Mouse (Mus musculus) forebrain, postnatal 0 days (tissue): ENCODE measurements at regions not wholly inside any gene's neighbourhood (a gene's known extent, or its start where the extent isn't known, plus 50 kb on each side); places are given as distances from the start of the nearest gene placed in this dataset.

Source experiments
- ATAC-seq: fragments of 200-750 bp; cut with Nextera tagmentation; 2 replicates; pipeline ENCODE4 v1.8.0; 2017; ENCODE audit warnings: mild to moderate bottlenecking, moderate library complexity
- DNase-seq: peaks from one replicate; pipeline ENCODE4 v3.0.0-alpha.2; 2015
- H3K27ac ChIP-seq: fragments of 300-500 bp; sonication (generic); 2 replicates; pipeline ENCODE4 v1.5.1; 2014; ENCODE audit warnings: low read depth, mild to moderate bottlenecking, antibody characterized with exemption, low read length, moderate library complexity, mixed read lengths
- H3K27me3 ChIP-seq: fragments of 300-500 bp; sonication (generic); 2 replicates; pipeline ENCODE4 v1.6.1; 2014; ENCODE audit warnings: mild to moderate bottlenecking, low read length, mixed read lengths; ENCODE audit not compliant: insufficient read depth
- H3K36me3 ChIP-seq: fragments of 300-500 bp; sonication (generic); 2 replicates; pipeline ENCODE4 v1.6.1; 2014; ENCODE audit warnings: mild to moderate bottlenecking, moderate library complexity; ENCODE audit not compliant: insufficient read depth
- H3K4me1 ChIP-seq: fragments of 300-500 bp; sonication (generic); 2 replicates; pipeline ENCODE4 v1.6.1; 2014; ENCODE audit warnings: antibody characterized with exemption; ENCODE audit not compliant: insufficient read depth
- H3K4me2 ChIP-seq: fragments of 300-500 bp; sonication (generic); 2 replicates; pipeline ENCODE4 v1.6.1; 2014; ENCODE audit warnings: low read depth, mild to moderate bottlenecking, moderate library complexity
- H3K4me3 ChIP-seq: fragments of 300-500 bp; sonication (generic); 2 replicates; pipeline ENCODE4 v1.5.1; 2014; ENCODE audit warnings: low read depth, low read length, mixed read lengths
- H3K9ac ChIP-seq: fragments of 300-500 bp; sonication (generic); 2 replicates; pipeline ENCODE4 v1.6.1; 2014; ENCODE audit warnings: mild to moderate bottlenecking
- H3K9me3 ChIP-seq: fragments of 300-500 bp; sonication (generic); 2 replicates; pipeline ENCODE4 v1.6.1; 2016; ENCODE audit warnings: low read length
- CTCF ChIP-seq: sonication (generic); IDR thresholded peaks from 2 replicates; pipeline ENCODE4 v1.5.1; 2016; ENCODE audit warnings: antibody characterized with exemption, control low read depth, low read depth
- WGBS: fragments of 180-500 bp; shearing (Covaris S2); extraction: QIAGEN DNeasy Blood & Tissue Kit; methylation state at CpG from one replicate; pipeline ENCODE4 v1.1.7; 2014; 5-methylcytosine and 5-hydroxymethylcytosine counted together

DNA sequence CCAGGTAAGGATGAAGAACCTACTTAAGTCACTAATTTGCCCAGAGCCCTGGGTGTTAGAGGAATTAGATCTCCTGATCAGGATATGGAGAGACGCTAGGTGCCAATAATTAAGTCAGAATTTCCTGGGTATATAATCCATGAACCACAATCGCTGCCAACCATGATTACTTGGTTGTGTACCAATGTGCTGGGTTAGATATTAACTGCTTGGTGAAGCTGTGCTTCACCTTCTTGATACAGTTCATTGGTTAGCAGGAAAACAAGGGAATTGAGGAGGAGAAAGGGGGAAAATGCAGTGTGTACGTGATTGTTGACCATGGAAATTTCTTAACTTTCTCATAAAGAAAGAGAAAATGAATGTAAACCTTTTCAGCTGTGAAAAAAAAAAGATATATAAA, 961.7 kb upstream of the Slc39a10 start:
- H3K4me3 ChIP-seq = no peak overlapping the region
- TF ChIP-seq CTCF = no peak
- H3K4me1 ChIP-seq = no peaks in the 10 kb centered on the region
- no peak overlapping the region for H3K9ac ChIP-seq
- no peaks in the 10 kb centered on the region for H3K9me3 ChIP-seq
- ATAC-seq = no peak
- H3K27ac ChIP-seq = no peak overlapping the region
- no peaks in the 10 kb centered on the region for H3K36me3 ChIP-seq
- 96% methylated on average over 3 of the region's 3 CpGs for WGBS
- H3K27me3 ChIP-seq = no peaks in the 10 kb centered on the region
- no peak overlapping the region for H3K4me2 ChIP-seq
- no peak for DNase-seq

DNA sequence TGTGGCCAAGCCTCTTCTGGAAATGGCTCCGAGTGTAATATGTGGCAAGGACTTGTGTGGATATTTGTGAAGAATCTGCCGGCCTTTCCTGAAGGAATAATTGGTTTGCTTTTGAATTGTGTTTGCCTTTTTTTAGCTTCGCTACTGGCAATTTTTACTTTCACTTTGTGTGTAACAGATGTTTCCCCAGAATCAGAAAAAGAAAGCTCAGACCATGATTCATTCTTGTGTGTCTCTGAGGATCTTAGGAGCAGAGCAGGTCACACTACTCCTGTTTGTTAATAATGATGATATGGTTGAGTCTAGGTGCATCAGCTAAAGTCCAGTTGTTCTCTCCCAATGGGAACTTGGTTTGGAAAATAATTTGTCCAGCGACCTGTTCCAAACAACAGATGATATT, 961.3 kb upstream of the Slc39a10 start:
- DNase-seq = no peak
- Histone ChIP-seq H3K9me3 (no peaks in the 10 kb centered on the region), H3K36me3 (no peaks in the 10 kb centered on the region), H3K4me1 (no peaks in the 10 kb centered on the region), H3K4me2 (no peak overlapping the region), H3K9ac (no peak overlapping the region), H3K27ac (no peak overlapping the region), H3K27me3 (no peaks in the 10 kb centered on the region), H3K4me3 (no peak overlapping the region)
- no peak for TF ChIP-seq CTCF
- 84% methylated on average over 4 of the region's 4 CpGs for WGBS
- no peak for ATAC-seq

DNA sequence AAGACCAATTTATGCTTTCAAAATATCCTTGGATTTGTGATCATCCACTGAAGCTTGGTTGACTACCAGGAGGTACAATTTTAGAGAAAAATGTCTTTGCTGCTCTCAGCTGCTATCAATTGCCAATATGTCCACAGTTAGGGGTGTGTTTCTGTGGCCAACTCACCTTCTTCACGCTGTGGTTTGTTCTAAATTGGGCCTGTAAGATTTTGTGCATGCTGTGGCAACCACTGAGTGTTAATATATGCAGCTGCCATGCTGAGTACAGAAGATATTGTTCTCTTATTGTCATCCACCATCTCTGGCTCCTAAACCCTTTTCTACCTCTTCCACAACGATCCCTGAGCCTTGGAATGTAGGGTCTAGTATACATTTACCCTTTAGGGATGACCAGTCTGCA, 948.2 kb upstream of the Slc39a10 start:
- no peak overlapping the region for H3K9ac ChIP-seq
- no peak overlapping the region for H3K4me2 ChIP-seq
- H3K4me1 ChIP-seq = no peaks in the 10 kb centered on the region
- no peaks in the 10 kb centered on the region for H3K9me3 ChIP-seq
- no peak overlapping the region for H3K27ac ChIP-seq
- ATAC-seq = no peak
- TF ChIP-seq CTCF = no peak
- no peaks in the 10 kb centered on the region for H3K36me3 ChIP-seq
- no peaks in the 10 kb centered on the region for H3K27me3 ChIP-seq
- H3K4me3 ChIP-seq = no peak overlapping the region
- 65% methylated on average over 2 of the region's 2 CpGs for WGBS
- DNase-seq = no peak

DNA sequence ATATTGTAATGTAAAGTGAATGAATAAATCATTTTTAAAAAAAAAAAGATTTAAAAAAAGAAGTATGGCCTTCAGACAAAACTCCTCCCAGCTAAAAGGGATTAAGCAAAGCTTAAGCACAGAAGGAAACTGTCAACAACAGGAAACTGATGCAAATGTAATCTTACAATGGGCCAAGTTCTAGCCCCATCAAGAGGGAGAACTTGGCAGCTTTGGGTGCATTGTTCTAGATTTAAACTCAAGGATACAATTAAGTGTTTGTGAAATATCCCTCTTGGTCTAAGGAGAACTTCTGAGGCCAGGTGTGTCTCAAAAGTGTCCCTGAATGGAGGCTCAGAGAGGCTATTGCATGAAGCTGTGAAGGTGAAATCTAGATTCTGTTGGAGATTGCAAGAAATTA, 941.4 kb upstream of the Slc39a10 start:
- H3K27ac ChIP-seq = no peak overlapping the region
- no peaks in the 10 kb centered on the region for H3K4me1 ChIP-seq
- H3K4me3 ChIP-seq = no peak overlapping the region
- no peaks in the 10 kb centered on the region for H3K36me3 ChIP-seq
- no peak for ATAC-seq
- DNase-seq = no peak
- no peaks in the 10 kb centered on the region for H3K27me3 ChIP-seq
- H3K4me2 ChIP-seq = no peak overlapping the region
- TF ChIP-seq CTCF = no peak
- no peak overlapping the region for H3K9ac ChIP-seq
- H3K9me3 ChIP-seq = no peaks in the 10 kb centered on the region

DNA sequence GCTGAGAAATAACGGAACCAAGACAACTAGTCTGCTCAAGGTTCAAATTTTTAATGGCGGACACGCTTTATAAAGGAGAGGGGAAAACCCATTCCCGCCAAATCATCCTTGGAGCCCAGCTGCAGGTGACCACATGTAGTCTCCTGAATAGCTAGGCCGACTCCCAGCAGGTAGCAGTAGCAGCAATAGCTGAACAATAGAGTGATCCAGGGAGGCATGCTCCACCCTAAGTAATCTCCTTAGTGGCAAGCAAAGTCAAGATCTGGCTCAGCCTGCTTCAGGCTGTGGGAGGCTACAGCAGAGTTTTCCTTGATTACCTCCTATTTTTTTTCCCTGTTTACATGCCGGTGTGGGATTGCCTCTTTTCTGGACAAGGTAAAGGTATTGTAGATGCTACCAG, 934.6 kb upstream of the Slc39a10 start:
- H3K9ac ChIP-seq = no peak overlapping the region
- no peak for DNase-seq
- no peak for TF ChIP-seq CTCF
- no peaks in the 10 kb centered on the region for H3K27me3 ChIP-seq
- no peaks in the 10 kb centered on the region for H3K4me1 ChIP-seq
- no peak overlapping the region for H3K4me3 ChIP-seq
- H3K4me2 ChIP-seq = no peak overlapping the region
- H3K36me3 ChIP-seq = no peaks in the 10 kb centered on the region
- ATAC-seq = no peak
- WGBS = 93% methylated on average over 6 of the region's 6 CpGs
- H3K27ac ChIP-seq = no peak overlapping the region
- H3K9me3 ChIP-seq = no peaks in the 10 kb centered on the region

DNA sequence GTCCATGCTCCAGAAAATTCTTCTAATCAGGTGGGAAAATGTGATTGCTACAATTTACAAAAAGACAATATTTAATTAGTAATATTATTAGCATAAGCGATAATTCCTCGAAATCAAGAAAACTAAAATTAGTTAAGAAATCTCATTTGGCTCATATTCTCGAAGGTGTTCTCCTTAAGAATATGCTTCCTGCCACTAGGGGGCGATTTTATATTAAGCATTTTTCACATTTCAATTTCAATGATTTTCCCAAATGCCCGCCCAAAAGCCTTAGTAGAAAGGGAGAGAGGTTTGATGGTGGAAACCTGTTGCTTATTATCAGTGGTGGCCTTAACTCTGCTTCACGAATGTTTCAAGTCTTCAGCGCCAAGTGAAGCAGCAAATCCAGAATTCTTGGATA, 916.9 kb upstream of the Slc39a10 start:
- Histone ChIP-seq H3K27ac (no peak overlapping the region), H3K4me2 (no peak overlapping the region), H3K27me3 (no peaks in the 10 kb centered on the region), H3K4me3 (no peak overlapping the region), H3K9me3 (no peaks in the 10 kb centered on the region), H3K4me1 (no peaks in the 10 kb centered on the region), H3K36me3 (no peaks in the 10 kb centered on the region), H3K9ac (no peak overlapping the region)
- no peak for ATAC-seq
- WGBS = 31% methylated on average over 7 of the region's 7 CpGs
- DNase-seq = peak; percentile 75
- TF ChIP-seq CTCF = peak; percentile 67

DNA sequence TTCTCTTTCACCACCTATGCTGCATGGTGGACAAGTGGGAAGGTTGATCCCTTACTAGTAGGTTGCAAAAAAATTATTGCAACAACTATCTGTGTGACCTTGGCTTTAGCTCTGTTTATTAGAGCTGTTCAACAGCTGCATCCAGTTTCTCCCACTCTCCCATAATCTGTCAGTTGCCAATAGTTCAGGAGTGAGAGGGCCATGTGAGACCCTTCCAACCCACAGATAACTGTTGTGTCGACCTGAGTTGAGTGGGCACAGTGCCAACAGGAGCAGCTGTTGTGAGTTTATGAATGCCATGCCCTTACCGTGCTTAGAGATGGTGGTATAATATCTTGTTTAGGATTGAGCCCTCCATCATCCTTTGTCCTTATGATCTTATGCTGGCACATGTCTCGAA, 902.1 kb upstream of the Slc39a10 start:
- ATAC-seq (no peak), DNase-seq (no peak)
- Histone ChIP-seq H3K4me2 (no peak overlapping the region), H3K27ac (no peak overlapping the region), H3K36me3 (no peaks in the 10 kb centered on the region), H3K4me3 (no peak overlapping the region), H3K9ac (no peak overlapping the region), H3K4me1 (no peaks in the 10 kb centered on the region), H3K9me3 (no peaks in the 10 kb centered on the region), H3K27me3 (no peaks in the 10 kb centered on the region)
- 39% methylated on average over 3 of the region's 3 CpGs for WGBS
- no peak for TF ChIP-seq CTCF
